Mouse (Mus musculus) kidney, postnatal 0 days (tissue): ENCODE data around the gene Pde6d. TPM values are rescaled to one million over a fixed set of nuclear protein-coding genes. Genes with fewer than 3 reads are reported as not detected.

Experiments used
- ATAC-seq: fragments of 200-750 bp; cut with Nextera tagmentation; replicated peaks from 2 replicates; pipeline ENCODE4 v1.8.0; 2017; ENCODE audit warnings: low read depth, moderate number of reproducible peaks, moderate TSS enrichment, moderate library complexity; ENCODE audit not compliant: low FRiP score
- DNase-seq: peaks from one replicate; pipeline ENCODE4 v3.0.0-alpha.2; 2016; ENCODE audit warnings: low spot score
- H3K27ac ChIP-seq: fragments of 300-500 bp; sonication (generic); 2 replicates; pipeline ENCODE4 v1.5.1; 2014; ENCODE audit warnings: mild to moderate bottlenecking
- H3K27me3 ChIP-seq: fragments of 300-500 bp; sonication (generic); 2 replicates; pipeline ENCODE4 v1.6.1; 2014; ENCODE audit warnings: low read length, mixed read lengths; ENCODE audit not compliant: insufficient read depth
- H3K36me3 ChIP-seq: fragments of 300-500 bp; sonication (generic); 2 replicates; pipeline ENCODE4 v1.6.1; 2014; ENCODE audit warnings: low read length, mixed read lengths; ENCODE audit not compliant: insufficient read depth
- H3K4me1 ChIP-seq: fragments of 300-500 bp; sonication (generic); replicated peaks from 2 replicates; pipeline ENCODE4 v1.6.1; 2014; ENCODE audit warnings: antibody characterized with exemption, low read length, mixed read lengths; ENCODE audit not compliant: insufficient read depth
- H3K4me2 ChIP-seq: fragments of 300-500 bp; sonication (generic); 2 replicates; pipeline ENCODE4 v1.6.1; 2014; ENCODE audit warnings: mild to moderate bottlenecking, low read length, moderate library complexity, mixed read lengths
- H3K4me3 ChIP-seq: fragments of 300-500 bp; sonication (generic); replicated peaks from 2 replicates; pipeline ENCODE4 v1.5.1; 2014; ENCODE audit warnings: low read depth, low read length
- H3K9ac ChIP-seq: fragments of 300-500 bp; sonication (generic); 2 replicates; pipeline ENCODE4 v1.6.1; 2014; ENCODE audit warnings: low read depth, low read length
- H3K9me3 ChIP-seq: fragments of 300-500 bp; sonication (generic); replicated peaks from 2 replicates; pipeline ENCODE4 v1.6.1; 2016; ENCODE audit warnings: low read length, inconsistent platforms, mixed read lengths
- CTCF ChIP-seq: IDR thresholded peaks from 2 replicates; pipeline ENCODE4 v1.5.1; 2016; ENCODE audit warnings: antibody characterized with exemption, low read depth, mild to moderate bottlenecking, moderate library complexity
- WGBS: fragments of 180-500 bp; shearing (Covaris S2); extraction: QIAGEN DNeasy Blood & Tissue Kit; methylation state at CpG from one replicate; pipeline ENCODE4 v1.1.7; 2014; 5-methylcytosine and 5-hydroxymethylcytosine counted together
- polyA plus RNA-seq: library from polyadenylated mRNA; unstranded; fragments of >200 nt; fragmentation: Nextera tagmentation; extraction: Ambion mirVana; gene quantifications from 2 replicates; pipeline ENCODE4 v1.2.1, GENCODE M21; 2015

The Pde6d gene
- polyA plus RNA-seq, 1 experiment from 2014 or later: 63.7 TPM

DNA sequence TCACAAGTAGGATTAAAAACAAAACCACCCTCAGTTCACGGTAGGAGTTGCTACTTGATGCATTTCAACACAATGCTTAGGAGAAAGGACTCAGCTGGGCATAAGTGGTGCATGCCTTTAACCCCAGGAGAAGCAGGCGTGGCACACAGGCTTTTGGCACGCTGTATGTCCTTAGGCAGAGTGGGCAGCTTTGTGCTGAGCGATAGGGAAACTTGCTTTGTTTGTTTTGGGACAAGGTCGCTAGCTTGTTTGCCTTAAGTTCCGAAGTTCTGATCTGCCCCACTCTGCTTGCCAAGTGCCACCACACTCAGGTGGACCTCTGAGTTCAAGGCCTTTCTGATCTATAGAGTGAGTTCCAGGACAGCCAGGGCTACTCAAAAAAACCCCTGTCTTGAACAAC lies 12.9 kb upstream of the Pde6d start:
- Histone ChIP-seq H3K27ac (no peak overlapping the region), H3K4me2 (no peak overlapping the region), H3K9me3 (no peaks in the 10 kb centered on the region), H3K9ac (no peak overlapping the region), H3K27me3 (no peaks in the 10 kb centered on the region), H3K4me3 (no peak overlapping the region), H3K4me1 (no peaks in the 10 kb centered on the region), H3K36me3 (peaks cover 35% of the 10 kb centered on the region)
- no peak for ATAC-seq
- TF ChIP-seq CTCF: no peak
- DNase-seq: no peak
- WGBS: 89% methylated on average over 6 of the region's 6 CpGs

GRCm38 (mm10) chr1:86594539-86594938 lies 12.1 kb upstream of the Pde6d start:
- DNase-seq (no peak), ATAC-seq (no peak)
- TF ChIP-seq CTCF: no peak
- Histone ChIP-seq H3K9ac (no peak overlapping the region), H3K4me1 (no peaks in the 10 kb centered on the region), H3K4me2 (no peak overlapping the region), H3K9me3 (no peaks in the 10 kb centered on the region), H3K4me3 (no peak overlapping the region), H3K27me3 (no peaks in the 10 kb centered on the region), H3K27ac (no peak overlapping the region), H3K36me3 (peaks cover 31% of the 10 kb centered on the region)
- WGBS: 94% methylated on average over 7 of the region's 7 CpGs

DNA sequence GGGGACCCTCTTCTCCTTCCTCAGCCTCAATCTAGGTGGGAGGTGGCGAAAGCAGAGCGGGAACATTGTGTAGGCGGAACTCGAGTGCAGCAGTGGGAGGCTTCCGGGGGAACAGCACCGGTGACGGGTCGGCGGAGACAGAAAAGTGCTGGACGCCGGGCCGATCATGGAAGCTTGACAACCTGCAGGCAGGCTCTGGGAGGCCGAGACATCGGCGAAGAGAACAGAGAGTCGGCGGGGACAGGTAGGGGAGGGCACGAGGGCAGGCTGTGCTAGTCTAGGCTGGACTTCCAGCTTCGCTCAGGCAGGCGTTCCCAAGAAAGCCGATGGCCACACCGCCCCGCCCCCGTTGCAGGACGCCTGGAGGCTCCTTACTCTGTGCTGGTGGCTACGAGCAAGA lies 4.6 kb upstream of the Pde6d start:
- no peak for TF ChIP-seq CTCF
- DNase-seq (peak; percentile 85), ATAC-seq (peak; percentile 33)
- 0 out of 2 replicates have a peak, but pooled peaks cover 8% of the 10 kb centered on the region for H3K36me3 ChIP-seq
- H3K9me3 ChIP-seq: no peaks in the 10 kb centered on the region
- H3K27ac ChIP-seq: peak overlapping the region; percentile 62; the same call in 1 of the 2 replicates
- no peaks in the 10 kb centered on the region for H3K27me3 ChIP-seq
- H3K4me3 ChIP-seq: peak overlapping the region; percentile 93
- H3K9ac ChIP-seq: peak overlapping the region; percentile 83
- under 1% methylated on average over 26 of the region's 26 CpGs for WGBS
- peak overlapping the region; percentile 82 for H3K4me2 ChIP-seq
- 0 out of 2 replicates have a peak, but pooled peaks cover 2% of the 10 kb centered on the region for H3K4me1 ChIP-seq

GRCm38 (mm10) chr1:86583709-86584108 lies 1.3 kb upstream of the Pde6d start:
- H3K9me3 ChIP-seq: no peaks in the 10 kb centered on the region
- H3K27ac ChIP-seq: no peak overlapping the region
- WGBS: 68% methylated on average over 2 of the region's 2 CpGs
- no peak overlapping the region for H3K4me2 ChIP-seq
- no peaks in the 10 kb centered on the region for H3K36me3 ChIP-seq
- 0 out of 2 replicates have a peak, but pooled peaks cover 2% of the 10 kb centered on the region for H3K4me1 ChIP-seq
- no peak for DNase-seq
- H3K27me3 ChIP-seq: no peaks in the 10 kb centered on the region
- ATAC-seq: no peak
- H3K4me3 ChIP-seq: no peak overlapping the region
- no peak for TF ChIP-seq CTCF
- no peak overlapping the region for H3K9ac ChIP-seq

DNA sequence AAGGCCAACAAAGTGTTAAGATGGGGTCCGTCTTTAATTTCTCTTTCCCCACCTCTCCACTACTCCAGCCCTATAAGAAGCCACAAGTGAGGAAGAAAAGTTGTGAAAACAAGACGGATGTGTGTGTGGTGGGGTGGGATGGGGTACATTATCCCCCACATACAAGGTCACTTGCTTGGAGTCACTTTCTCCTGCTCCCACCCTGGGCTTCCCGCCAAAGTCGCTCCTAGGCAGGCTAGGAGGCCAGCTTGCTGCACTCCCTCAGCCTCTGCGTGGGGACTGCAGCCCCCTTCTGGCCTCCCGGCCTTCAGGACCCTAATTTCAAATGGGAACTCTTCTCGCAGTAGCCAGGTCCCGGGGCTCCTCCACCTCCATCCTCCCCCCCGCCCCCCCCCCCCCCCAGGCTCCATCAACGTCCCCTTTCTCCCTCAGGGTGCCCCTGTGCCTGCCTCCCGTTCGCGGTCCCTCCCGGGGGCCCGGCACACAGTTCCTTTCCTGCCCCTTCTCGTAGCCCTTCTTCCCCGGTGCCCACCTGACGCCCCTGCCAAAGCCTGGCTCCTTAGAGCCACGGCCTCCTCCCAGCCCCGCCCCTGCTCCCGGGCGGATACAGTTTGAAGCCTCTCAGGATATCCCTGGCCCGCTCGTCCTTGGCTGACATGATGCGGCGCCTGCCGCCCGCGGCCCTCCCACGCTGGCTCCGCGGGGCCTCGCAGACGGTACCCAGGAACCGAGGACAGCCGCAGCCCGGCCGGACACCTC lies 558 bp downstream of the Pde6d start:
- Histone ChIP-seq H3K36me3 (no peaks in the 10 kb centered on the region), H3K4me3 (peak overlapping the region; percentile 56), H3K4me2 (peak overlapping the region; percentile 70), H3K27ac (no peak overlapping the region), H3K27me3 (no peaks in the 10 kb centered on the region), H3K4me1 (no peaks in the 10 kb centered on the region), H3K9ac (peak overlapping the region; percentile 70), H3K9me3 (no peaks in the 10 kb centered on the region)
- DNase-seq (peak; percentile 27), ATAC-seq (peak; percentile 86)
- 1% methylated on average over 37 of the region's 38 CpGs for WGBS
- no peak for TF ChIP-seq CTCF

DNA sequence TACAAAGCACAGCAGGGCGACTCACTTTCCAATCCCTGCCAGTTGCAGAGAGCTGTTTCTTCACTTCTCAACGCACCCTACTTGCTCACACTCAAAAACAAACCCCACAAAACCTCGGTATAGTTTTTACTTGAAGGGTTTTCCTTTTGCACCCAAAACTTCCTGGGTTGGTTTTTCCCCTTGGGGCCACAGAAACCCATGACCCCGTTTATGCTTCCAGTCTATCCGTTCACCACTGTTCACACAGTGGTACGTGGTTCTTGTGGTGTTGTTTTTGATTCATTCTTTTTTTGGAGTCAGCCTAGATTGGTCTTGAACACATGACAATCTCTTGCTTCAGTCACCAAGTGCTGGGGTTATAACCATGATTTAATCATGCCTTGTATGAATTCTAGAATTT lies 2.0 kb downstream of the Pde6d start:
- Histone ChIP-seq H3K9me3 (no peaks in the 10 kb centered on the region), H3K4me1 (no peaks in the 10 kb centered on the region), H3K36me3 (no peaks in the 10 kb centered on the region), H3K27ac (no peak overlapping the region), H3K27me3 (no peaks in the 10 kb centered on the region), H3K4me2 (no peak overlapping the region), H3K9ac (no peak overlapping the region), H3K4me3 (no peak overlapping the region)
- WGBS: 78% methylated on average over 6 of the region's 6 CpGs
- DNase-seq (no peak), ATAC-seq (no peak)
- TF ChIP-seq CTCF: no peak
